Mouse (Mus musculus) right cerebral cortex, postnatal 25 days (tissue): Measurements from ENCODE around the gene Kif24.

Experiments
- DNase-seq: peaks from one replicate; pipeline ENCODE4 v3.0.0; 2022

Kif24 gene

DNA sequence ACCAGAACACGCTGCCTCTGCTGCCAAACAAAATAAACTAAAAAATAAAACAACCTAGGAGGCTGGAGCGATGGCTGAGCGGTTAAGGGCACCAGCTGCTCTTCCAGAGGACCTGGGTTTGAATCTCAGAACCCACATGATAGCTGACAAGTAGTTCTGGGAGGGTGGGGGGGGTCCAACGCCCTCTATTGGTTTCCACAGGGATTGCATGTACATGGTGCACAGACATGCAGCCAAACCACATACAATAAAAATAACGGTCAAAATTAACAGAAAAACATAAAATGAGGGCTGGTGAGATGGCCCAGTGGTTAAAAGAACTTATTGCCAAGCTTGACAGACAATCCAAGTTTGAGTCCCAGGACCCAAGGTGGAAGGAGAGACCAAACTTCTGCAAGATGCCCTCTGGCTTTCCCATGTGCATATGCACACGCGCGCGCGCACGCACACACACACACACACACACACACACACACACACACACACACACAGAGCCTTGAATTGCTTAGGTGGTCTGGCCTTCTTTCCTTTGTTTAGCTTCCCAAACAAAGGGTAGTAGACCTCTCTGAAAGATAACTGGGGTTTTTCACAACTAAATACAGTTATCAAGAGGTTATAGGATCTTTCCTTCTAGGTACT lies 123.7 kb downstream of the Kif24 start:
- DNase-seq: no peak
